Mouse (Mus musculus) neural tube, embryonic 15.5 days (tissue): ENCODE results near the gene Igsf21. TPM values are rescaled to one million over a fixed set of nuclear protein-coding genes. Genes with fewer than 3 reads are reported as not detected.

ENCODE experiments used
- ATAC-seq: fragments of 200-750 bp; cut with Nextera tagmentation; 2 replicates; pipeline ENCODE4 v1.8.0; 2017; ENCODE audit warnings: mild to moderate bottlenecking, moderate TSS enrichment, moderate library complexity; ENCODE audit not compliant: low FRiP score
- H3K27ac ChIP-seq: fragments of 300-500 bp; sonication (generic); replicated peaks from 2 replicates; pipeline ENCODE4 v1.5.1; 2015; ENCODE audit warnings: mild to moderate bottlenecking, inconsistent platforms
- H3K27me3 ChIP-seq: fragments of 300-500 bp; sonication (generic); replicated peaks from 2 replicates; pipeline ENCODE4 v1.6.1; 2015; ENCODE audit warnings: inconsistent platforms
- H3K36me3 ChIP-seq: fragments of 300-500 bp; sonication (generic); 2 replicates; pipeline ENCODE4 v1.6.1; 2015; ENCODE audit warnings: inconsistent platforms
- H3K4me1 ChIP-seq: fragments of 300-500 bp; sonication (generic); 2 replicates; pipeline ENCODE4 v1.6.1; 2015; ENCODE audit warnings: inconsistent platforms
- H3K4me2 ChIP-seq: fragments of 300-500 bp; sonication (generic); 2 replicates; pipeline ENCODE4 v1.6.1; 2015; ENCODE audit warnings: inconsistent platforms, mild to moderate bottlenecking, moderate library complexity
- H3K4me3 ChIP-seq: fragments of 300-500 bp; sonication (generic); replicated peaks from 2 replicates; pipeline ENCODE4 v1.5.1; 2015; ENCODE audit warnings: mild to moderate bottlenecking, inconsistent platforms
- H3K9ac ChIP-seq: fragments of 300-500 bp; sonication (generic); replicated peaks from 2 replicates; pipeline ENCODE4 v1.6.1; 2015; ENCODE audit warnings: mild to moderate bottlenecking, inconsistent platforms
- H3K9me3 ChIP-seq: fragments of 300-500 bp; sonication (generic); replicated peaks from 2 replicates; pipeline ENCODE4 v1.6.1; 2016; ENCODE audit warnings: inconsistent platforms
- WGBS: fragments of 180-500 bp; shearing (Covaris S2); methylation state at CpG from one replicate; pipeline ENCODE4 v1.1.7; 2015; ENCODE audit warnings: mixed read lengths; 5-methylcytosine and 5-hydroxymethylcytosine counted together
- polyA plus RNA-seq: library from polyadenylated mRNA; unstranded; fragments of >200 nt; fragmentation: Nextera tagmentation; extraction: Ambion mirVana; gene quantifications from 2 replicates; pipeline ENCODE4 v1.2.1, GENCODE M21; 2015

Gene Igsf21
- polyA plus RNA-seq, 1 experiment from 2014 or later, result 116 TPM

- H3K4me1 ChIP-seq, result peaks cover 10% of the 10 kb centered on the region
- no peak overlapping the region for H3K9ac ChIP-seq
- no peaks in the 10 kb centered on the region for H3K36me3 ChIP-seq
- H3K9me3 ChIP-seq, result no peaks in the 10 kb centered on the region
- 17% methylated on average over 8 of the region's 16 CpGs for WGBS
- no peak for ATAC-seq
- no peaks in the 10 kb centered on the region; the same call in 1 of the 2 replicates for H3K27me3 ChIP-seq
- H3K4me2 ChIP-seq, result no peak overlapping the region
- H3K4me3 ChIP-seq, result no peak overlapping the region
- H3K27ac ChIP-seq, result no peak overlapping the region
These were observed 253.4 kb downstream of the Igsf21 start for GRCm38 (mm10) chr4:139993111-139993755.

GRCm38 (mm10) chr4:139986913-139987312 is 259.7 kb downstream of the Igsf21 start:
- Histone ChIP-seq H3K4me3 (no peak overlapping the region), H3K9me3 (no peaks in the 10 kb centered on the region), H3K4me1 (peaks cover 9% of the 10 kb centered on the region; the same call in 1 of the 2 replicates), H3K9ac (no peak overlapping the region), H3K27me3 (peaks cover 3% of the 10 kb centered on the region), H3K27ac (no peak overlapping the region), H3K36me3 (no peaks in the 10 kb centered on the region), H3K4me2 (no peak overlapping the region)
- WGBS, result 14% methylated on average over 7 of the region's 7 CpGs
- ATAC-seq, result no peak

- peaks cover 38% of the 10 kb centered on the region for H3K4me1 ChIP-seq
- ATAC-seq, result no peak
- no peaks in the 10 kb centered on the region for H3K9me3 ChIP-seq
- no peaks in the 10 kb centered on the region for H3K36me3 ChIP-seq
- 40% methylated on average over 5 of the region's 5 CpGs for WGBS
- no peak overlapping the region for H3K4me2 ChIP-seq
- no peak overlapping the region for H3K27ac ChIP-seq
- no peak overlapping the region for H3K4me3 ChIP-seq
- no peaks in the 10 kb centered on the region for H3K27me3 ChIP-seq
- H3K9ac ChIP-seq, result no peak overlapping the region
These were observed 267.9 kb downstream of the Igsf21 start for GRCm38 (mm10) chr4:139978716-139979115.

- Histone ChIP-seq H3K4me2 (no peak overlapping the region), H3K36me3 (no peaks in the 10 kb centered on the region), H3K27ac (no peak overlapping the region), H3K9me3 (no peaks in the 10 kb centered on the region), H3K27me3 (no peaks in the 10 kb centered on the region), H3K4me3 (no peak overlapping the region), H3K4me1 (peaks cover 36% of the 10 kb centered on the region), H3K9ac (no peak overlapping the region)
- ATAC-seq, result no peak
- WGBS, result 14% methylated on average over 5 of the region's 5 CpGs
These were observed 269.2 kb downstream of the Igsf21 start for GRCm38 (mm10) chr4:139977308-139977781.
